Mouse (Mus musculus) limb, embryonic 14.5 days (tissue): ENCODE measurements around the gene Cmtm4. TPM values are rescaled to one million over a fixed set of nuclear protein-coding genes. Genes with fewer than 3 reads are reported as not detected.

Experiments
- ATAC-seq: fragments of 200-750 bp; cut with Nextera tagmentation; 2 replicates; pipeline ENCODE4 v1.8.0; 2017; ENCODE audit warnings: low read depth, moderate number of reproducible peaks, moderate TSS enrichment; ENCODE audit not compliant: low FRiP score
- DNase-seq: peaks from one replicate; pipeline ENCODE4 v3.0.0-alpha.2; 2015; ENCODE audit warnings: low spot score
- H3K27ac ChIP-seq: fragments of 300-500 bp; sonication (generic); replicated peaks from 2 replicates; pipeline ENCODE4 v1.5.1; 2014; ENCODE audit warnings: low read depth, mild to moderate bottlenecking, low read length, moderate library complexity, mixed read lengths
- H3K27me3 ChIP-seq: fragments of 300-500 bp; sonication (generic); 2 replicates; pipeline ENCODE4 v1.6.1; 2014; ENCODE audit warnings: low read length, mixed read lengths; ENCODE audit not compliant: control insufficient read depth, insufficient read depth
- H3K36me3 ChIP-seq: fragments of 300-500 bp; sonication (generic); 2 replicates; pipeline ENCODE4 v1.6.1; 2014; ENCODE audit warnings: mild to moderate bottlenecking, low read length, moderate library complexity, mixed read lengths; ENCODE audit not compliant: control insufficient read depth, insufficient read depth
- H3K4me1 ChIP-seq: fragments of 300-500 bp; sonication (generic); 2 replicates; pipeline ENCODE4 v1.6.1; 2014; ENCODE audit warnings: antibody characterized with exemption, low read length, mixed read lengths; ENCODE audit not compliant: control insufficient read depth, insufficient read depth
- H3K4me2 ChIP-seq: fragments of 300-500 bp; sonication (generic); replicated peaks from 2 replicates; pipeline ENCODE4 v1.6.1; 2014; ENCODE audit warnings: low read depth, mild to moderate bottlenecking, low read length, moderate library complexity; ENCODE audit not compliant: severe bottlenecking
- H3K4me3 ChIP-seq: fragments of 300-500 bp; sonication (generic); replicated peaks from 2 replicates; pipeline ENCODE4 v1.5.1; 2014; ENCODE audit warnings: low read length
- H3K9ac ChIP-seq: fragments of 300-500 bp; sonication (generic); 2 replicates; pipeline ENCODE4 v1.6.1; 2014; ENCODE audit warnings: mild to moderate bottlenecking, low read depth, low read length, moderate library complexity; ENCODE audit not compliant: severe bottlenecking
- H3K9me3 ChIP-seq: fragments of 300-500 bp; sonication (generic); 2 replicates; pipeline ENCODE4 v1.6.1; 2016; ENCODE audit warnings: low read length; ENCODE audit not compliant: control insufficient read depth
- POLR2A ChIP-seq: fragments of 200-500 bp; IDR thresholded peaks from 2 replicates; pipeline ENCODE4 v1.8.0; 2012; ENCODE audit warnings: inconsistent platforms, mild to moderate bottlenecking, moderate library complexity, borderline replicate concordance; ENCODE audit not compliant: insufficient read depth, insufficient read length; ENCODE audit errors: extremely low read depth
- WGBS: fragments of 180-500 bp; shearing (Covaris S2); extraction: QIAGEN DNeasy Blood & Tissue Kit; methylation state at CpG from one replicate; pipeline ENCODE4 v1.1.7; 2014; 5-methylcytosine and 5-hydroxymethylcytosine counted together
- polyA plus RNA-seq, 2 experiments: library from polyadenylated mRNA; depleted of rRNA in 1 of 2; stranded (reverse) in 1 of 2; unstranded in 1 of 2; fragments of >200 nt; fragmentation: Nextera tagmentation in 1 of 2; extraction: Ambion mirVana in 1 of 2; gene quantifications; 2 replicates each; pipeline versions ENCODE4 v1.2.1 to v1.2.3; 2012 to 2014

Cmtm4 gene
- polyA plus RNA-seq, 2 experiments = 4.1 to 18.9 TPM

DNA sequence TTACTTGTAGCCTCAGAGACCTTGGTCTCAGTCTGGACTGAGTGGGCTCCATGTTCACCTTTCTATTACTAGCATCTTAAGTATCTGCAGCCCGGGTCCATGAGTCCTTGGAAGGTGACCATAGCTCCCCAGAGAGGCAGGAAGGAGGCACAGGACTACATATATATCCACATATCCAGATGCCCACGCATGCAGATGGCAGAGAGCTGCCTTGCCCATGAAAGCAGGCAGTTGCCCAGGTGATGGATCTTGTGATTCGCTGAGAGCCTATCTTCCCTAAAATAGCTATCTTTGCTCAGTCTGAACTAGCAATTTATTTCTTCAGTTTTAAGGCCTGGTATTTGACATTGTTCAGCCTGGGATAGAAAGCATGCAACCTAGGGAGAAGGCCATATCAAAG lies 15.9 kb upstream of the Cmtm4 start:
- Histone ChIP-seq H3K9ac (no peak overlapping the region), H3K27me3 (no peaks in the 10 kb centered on the region), H3K36me3 (no peaks in the 10 kb centered on the region), H3K9me3 (no peaks in the 10 kb centered on the region), H3K27ac (no peak overlapping the region), H3K4me3 (no peak overlapping the region), H3K4me2 (no peak overlapping the region), H3K4me1 (no peaks in the 10 kb centered on the region)
- ATAC-seq (no peak), DNase-seq (no peak)
- TF ChIP-seq POLR2A = no peak
- 88% methylated on average over 3 of the region's 3 CpGs for WGBS

DNA sequence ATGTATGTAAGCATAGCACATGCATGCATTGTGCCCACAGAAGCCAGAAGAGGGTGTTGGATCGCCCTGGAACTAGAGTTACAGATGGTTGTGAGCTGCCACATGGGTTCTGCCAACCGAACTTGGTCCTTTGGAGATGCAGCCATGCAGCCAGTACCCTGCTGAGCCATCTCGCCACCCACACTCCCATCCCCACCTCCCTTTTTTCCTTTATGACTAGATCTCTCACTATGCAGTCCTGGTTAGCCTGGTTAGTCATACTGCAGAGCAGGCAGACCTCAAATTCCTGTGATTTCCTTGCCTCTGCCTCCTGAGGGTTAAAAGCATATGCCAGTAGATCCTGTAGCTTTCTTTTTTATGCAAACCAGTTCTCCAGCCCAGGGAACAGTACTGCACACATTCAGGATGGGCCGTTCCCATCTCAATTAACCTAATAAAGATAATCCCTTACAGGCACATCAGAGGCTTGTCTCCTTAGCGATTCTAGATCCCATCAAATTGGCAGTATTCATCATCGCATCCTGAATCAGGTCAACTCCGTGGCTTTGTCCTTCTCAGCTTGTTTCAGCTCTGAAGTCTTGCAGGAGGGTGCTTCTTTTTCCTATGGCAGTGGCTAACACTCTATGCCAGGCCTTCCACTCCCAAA lies 15.1 kb upstream of the Cmtm4 start:
- H3K27me3 ChIP-seq = no peaks in the 10 kb centered on the region
- WGBS = 61% methylated on average over 7 of the region's 7 CpGs
- ATAC-seq (no peak), DNase-seq (no peak)
- no peak overlapping the region for H3K4me2 ChIP-seq
- no peaks in the 10 kb centered on the region for H3K36me3 ChIP-seq
- no peak for TF ChIP-seq POLR2A
- H3K9me3 ChIP-seq = no peaks in the 10 kb centered on the region
- H3K4me1 ChIP-seq = peaks cover 2% of the 10 kb centered on the region; the same call in 1 of the 2 replicates
- no peak overlapping the region for H3K4me3 ChIP-seq
- H3K9ac ChIP-seq = no peak overlapping the region
- no peak overlapping the region for H3K27ac ChIP-seq

DNA sequence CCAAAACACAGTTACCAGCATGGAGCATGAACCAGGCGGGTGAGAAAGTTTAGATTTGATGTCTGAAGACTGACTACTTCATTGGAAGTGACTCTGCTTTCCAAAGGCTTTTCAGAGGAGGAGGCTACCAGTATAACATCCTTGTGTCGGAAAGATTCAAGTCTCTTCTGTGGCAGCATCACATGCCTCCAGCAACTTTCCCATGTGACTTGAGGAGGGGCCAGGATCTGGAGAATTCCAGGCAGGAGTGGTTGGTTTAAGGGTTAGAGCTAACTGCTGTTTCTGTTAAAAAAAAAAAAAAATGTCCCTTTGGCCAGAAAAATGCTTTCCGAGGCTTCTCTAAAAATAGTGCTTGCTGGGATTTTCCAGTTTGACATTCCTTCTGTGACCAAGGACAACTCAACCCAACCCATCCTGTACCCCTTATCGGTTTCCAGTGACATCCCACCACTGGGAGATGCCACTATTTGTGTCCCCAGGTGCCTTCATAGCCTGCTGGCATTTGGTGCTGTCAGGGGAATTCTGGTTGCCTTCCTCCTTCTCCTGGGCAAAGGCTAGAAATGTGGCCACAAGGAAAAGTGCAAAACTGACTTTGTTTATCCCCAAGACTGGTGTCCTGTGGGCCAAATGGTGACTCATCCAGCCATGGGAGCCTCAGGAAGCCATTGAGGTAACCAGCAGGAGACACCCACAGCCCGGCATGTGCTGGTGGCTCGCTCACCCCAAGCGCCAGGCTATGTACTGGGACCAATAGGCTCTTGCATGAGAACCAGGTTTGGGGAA lies 12.9 kb upstream of the Cmtm4 start:
- 75% methylated on average over 7 of the region's 7 CpGs for WGBS
- ATAC-seq (no peak), DNase-seq (no peak)
- Histone ChIP-seq H3K27ac (no peak overlapping the region), H3K4me3 (no peak overlapping the region), H3K4me1 (peaks cover 8% of the 10 kb centered on the region; the same call in 1 of the 2 replicates), H3K9me3 (no peaks in the 10 kb centered on the region), H3K9ac (no peak overlapping the region), H3K36me3 (no peaks in the 10 kb centered on the region), H3K4me2 (no peak overlapping the region), H3K27me3 (no peaks in the 10 kb centered on the region)
- no peak for TF ChIP-seq POLR2A

DNA sequence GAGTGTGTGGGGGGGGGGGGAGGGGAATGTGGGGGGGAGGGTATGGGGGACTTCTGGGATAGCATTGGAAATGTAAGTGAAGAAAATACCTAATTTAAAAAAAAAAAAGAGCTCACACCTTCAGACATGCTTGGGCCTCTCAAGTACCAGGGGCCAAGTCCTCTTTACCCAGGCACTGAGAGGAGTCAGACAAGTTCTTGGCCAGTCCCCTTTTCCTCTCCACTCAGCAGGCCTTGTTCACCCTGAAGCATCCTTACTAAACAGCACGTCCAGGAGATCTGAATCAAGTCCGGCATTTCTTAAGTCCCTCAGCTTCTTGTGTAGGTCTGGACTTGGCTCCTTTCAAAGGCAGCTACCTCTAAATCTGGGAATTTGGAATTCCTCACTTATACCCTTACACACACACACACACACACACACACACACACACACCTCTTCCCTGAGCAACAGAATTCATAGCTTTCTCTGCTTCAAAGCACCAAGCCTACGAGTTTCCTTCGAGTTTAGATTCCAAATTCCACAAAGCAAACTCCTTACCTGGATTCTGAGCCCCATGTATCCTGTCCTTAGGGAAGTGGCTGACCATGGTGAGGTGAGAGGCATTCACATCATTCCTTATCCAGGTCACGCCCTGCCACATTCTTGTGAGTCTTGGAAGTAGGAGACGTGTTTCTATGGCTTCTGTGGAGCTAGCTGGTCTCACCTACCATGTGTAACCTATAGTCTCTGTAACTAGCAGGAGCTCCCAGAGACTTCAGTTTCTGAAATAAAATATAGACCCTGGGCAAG lies 10.9 kb upstream of the Cmtm4 start:
- no peak overlapping the region for H3K4me2 ChIP-seq
- 71% methylated on average over 6 of the region's 6 CpGs for WGBS
- no peak overlapping the region for H3K9ac ChIP-seq
- H3K9me3 ChIP-seq = no peaks in the 10 kb centered on the region
- H3K4me1 ChIP-seq = peaks cover 8% of the 10 kb centered on the region; the same call in 1 of the 2 replicates
- no peaks in the 10 kb centered on the region for H3K27me3 ChIP-seq
- DNase-seq = no peak
- ATAC-seq = no peak
- no peak overlapping the region for H3K4me3 ChIP-seq
- H3K36me3 ChIP-seq = no peaks in the 10 kb centered on the region
- no peak overlapping the region for H3K27ac ChIP-seq
- TF ChIP-seq POLR2A = no peak
